Mouse (Mus musculus) small intestine, adult 2 months (tissue): ENCODE data around the gene Alyref.

Source experiments
- CTCF ChIP-seq: fragments of 200-500 bp; IDR thresholded peaks from 2 replicates; pipeline ENCODE4 v1.5.1; 2012; ENCODE audit warnings: low read depth, mild to moderate bottlenecking, control low read depth, inconsistent platforms, low read length, moderate library complexity, mixed read lengths; ENCODE audit not compliant: insufficient replicate concordance, insufficient read length; ENCODE audit errors: extremely low read depth
- POLR2A ChIP-seq: fragments of 200-500 bp; IDR thresholded peaks from 2 replicates; pipeline ENCODE4 v1.6.1; 2012; ENCODE audit warnings: low read depth, mild to moderate bottlenecking, control low read depth, inconsistent platforms, low read length, moderate library complexity

DNA sequence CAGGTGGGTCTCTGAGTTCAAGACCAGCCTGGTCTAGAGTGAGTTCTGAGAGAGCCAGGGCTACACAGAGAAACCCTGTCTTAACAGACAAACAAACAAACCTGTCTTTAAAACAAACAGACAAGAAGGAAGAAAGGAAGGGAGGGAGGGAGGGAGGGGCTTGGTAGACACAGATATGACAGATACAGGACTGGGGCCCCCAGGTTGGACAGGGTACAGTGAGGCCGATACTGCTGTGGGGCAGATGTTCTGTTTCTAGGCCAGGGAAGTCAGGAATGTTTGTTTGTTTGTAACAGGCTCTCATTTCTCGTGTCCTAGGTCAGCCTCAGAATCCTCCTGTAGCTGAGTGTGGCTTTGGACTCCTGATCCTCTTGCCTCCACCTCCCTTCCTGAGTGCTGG, 5.4 kb upstream of the Alyref start:
- TF ChIP-seq CTCF (no peak), POLR2A (no peak)
